Mouse (Mus musculus) liver, adult (tissue): Measurements from ENCODE around the gene Zbtb38.

Experiments used
- GATA4 ChIP-seq: IDR thresholded peaks from 2 replicates; pipeline ENCODE4 v1.6.1; 2014; ENCODE audit warnings: mild to moderate bottlenecking, low read length; ENCODE audit not compliant: insufficient replicate concordance

Gene Zbtb38

GRCm38 (mm10) chr9:96668628-96669027 is 84.0 kb downstream of the Zbtb38 start:
- TF ChIP-seq GATA4 = no peak

DNA sequence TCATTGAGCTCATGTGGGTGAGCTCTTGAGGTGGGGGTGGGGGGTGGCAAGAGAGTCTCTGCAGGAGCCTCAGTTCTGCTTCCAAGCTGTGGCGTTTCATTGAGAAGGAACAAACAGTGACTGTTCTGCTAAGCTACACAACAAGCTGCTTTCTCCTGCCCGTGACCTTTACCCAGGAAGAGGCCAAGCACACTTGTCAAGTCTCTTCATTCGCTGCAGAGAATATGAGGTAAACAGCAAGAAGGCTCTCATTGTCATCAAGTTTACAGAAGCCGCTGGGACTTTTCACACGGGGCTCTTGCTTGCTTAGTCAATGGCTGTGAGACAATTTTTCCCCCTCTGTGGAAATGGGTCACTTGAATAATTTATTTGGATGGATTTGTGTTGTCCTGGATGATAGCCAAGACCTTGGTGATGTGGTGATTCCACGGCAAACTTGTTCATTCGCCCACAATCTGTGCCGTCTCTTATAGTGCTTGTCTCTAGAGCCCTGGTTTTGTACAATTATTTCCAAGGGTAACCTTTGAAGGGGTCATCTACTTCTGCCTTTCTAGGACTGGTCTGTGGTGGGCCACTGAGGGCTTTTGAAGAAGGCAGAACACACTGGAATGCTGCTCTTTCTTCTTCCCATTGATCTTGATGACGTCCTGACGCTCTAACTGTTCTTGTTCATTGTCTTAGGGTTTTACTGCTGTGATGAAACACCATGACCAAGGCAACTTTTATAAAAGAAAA is 92.0 kb downstream of the Zbtb38 start:
- TF ChIP-seq GATA4 = no peak

DNA sequence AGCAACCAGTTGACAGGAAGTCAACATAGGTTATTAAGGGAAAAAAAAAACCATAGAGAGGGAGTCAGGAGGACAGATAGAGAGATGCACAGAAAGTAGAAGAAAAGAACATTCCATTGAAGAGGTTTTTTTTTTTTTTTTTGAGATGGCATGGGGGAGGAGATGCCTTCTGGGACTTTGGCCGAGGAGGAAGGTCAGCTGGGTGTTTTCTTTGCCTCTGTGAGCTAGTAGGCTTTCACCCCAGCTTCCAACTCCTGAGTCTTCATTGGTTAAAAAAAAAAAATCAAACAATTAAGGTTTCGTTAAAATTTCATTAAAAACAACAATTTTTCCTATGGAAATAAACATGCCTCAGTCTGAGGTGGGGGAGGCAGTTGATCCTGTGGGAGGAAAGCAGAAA is 92.8 kb downstream of the Zbtb38 start:
- TF ChIP-seq GATA4 = no peak

DNA sequence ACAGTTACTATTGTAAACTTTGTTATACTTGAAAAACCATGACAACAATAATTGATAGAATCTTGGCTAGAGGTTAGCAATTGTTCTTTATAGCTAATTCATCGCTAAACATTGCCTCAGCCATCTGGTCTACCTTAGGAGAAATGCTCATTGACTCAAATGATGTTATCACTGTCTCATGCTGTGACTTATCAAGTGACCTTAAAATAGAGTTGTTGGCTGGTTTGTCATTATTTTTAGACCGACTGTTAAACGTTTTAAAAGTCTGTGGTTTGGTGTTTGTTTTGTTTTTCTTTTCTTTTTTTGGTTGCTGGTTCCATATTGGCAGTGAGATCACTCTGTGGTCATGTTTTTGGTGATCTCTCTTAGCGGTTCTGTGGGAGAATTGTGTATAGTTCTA is 99.1 kb downstream of the Zbtb38 start:
- no peak for TF ChIP-seq GATA4

DNA sequence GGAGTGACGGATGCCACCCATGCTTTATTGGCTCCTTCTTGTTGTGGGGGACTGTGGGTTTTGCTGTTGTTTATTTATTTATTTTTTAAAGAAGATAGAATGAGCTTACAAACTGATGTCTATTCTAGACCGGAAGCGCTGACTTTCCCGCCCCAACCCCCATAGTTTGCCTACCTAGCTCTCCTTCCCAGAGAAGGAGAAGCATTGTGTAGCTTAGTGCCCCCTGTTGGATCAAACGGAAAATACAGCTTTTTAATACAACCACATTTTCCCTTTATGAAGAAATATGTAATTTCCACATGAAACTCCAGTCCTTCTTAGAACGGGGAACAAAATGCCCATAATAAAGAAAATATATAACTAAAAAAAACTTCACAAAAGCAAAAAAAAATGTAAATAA is 99.9 kb downstream of the Zbtb38 start:
- TF ChIP-seq GATA4 = no peak

DNA sequence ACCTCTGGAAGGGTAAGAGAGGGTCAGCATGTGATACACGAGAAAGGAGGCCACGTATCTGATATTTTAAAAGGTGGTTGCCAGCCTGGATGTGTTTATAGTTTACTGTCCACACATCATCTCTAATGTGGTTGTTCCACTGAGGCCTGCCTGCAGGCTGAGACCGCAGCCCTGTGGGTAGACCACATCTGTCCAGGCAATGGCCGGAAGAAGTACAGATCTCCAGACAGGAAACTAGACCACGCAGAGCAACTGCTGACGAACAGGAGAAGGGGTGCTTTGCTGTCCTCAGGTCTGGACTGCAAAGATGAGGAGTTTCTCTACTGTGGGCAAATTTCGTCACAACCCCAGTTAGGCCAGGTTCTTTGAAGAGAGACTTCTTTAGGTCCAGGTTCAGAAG is 101.8 kb downstream of the Zbtb38 start:
- TF ChIP-seq GATA4 = no peak

- no peak for TF ChIP-seq GATA4
These were observed 102.7 kb downstream of the Zbtb38 start for GRCm38 (mm10) chr9:96649924-96650323.

DNA sequence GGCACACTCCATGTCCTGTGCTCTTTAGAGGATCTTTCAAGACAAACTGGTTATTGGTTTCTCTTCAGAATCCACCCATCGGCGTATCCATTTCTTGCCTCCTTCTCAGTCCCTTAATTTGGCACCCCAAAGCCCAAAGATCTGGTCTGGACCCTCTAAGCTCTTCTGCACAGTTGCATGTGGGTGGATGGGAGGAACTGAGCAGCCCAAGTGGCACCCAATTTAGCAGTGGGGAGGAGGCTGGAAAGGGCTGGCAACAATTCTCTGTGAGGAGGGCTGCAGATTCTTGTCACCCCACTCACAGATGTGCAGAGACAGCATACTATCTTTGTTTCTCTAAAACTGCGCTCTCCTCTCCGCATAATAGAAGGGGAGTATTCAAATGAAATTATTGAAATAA is 103.3 kb downstream of the Zbtb38 start:
- TF ChIP-seq GATA4 = no peak

- no peak for TF ChIP-seq GATA4
These were observed 105.8 kb downstream of the Zbtb38 start for GRCm38 (mm10) chr9:96646668-96647295.

DNA sequence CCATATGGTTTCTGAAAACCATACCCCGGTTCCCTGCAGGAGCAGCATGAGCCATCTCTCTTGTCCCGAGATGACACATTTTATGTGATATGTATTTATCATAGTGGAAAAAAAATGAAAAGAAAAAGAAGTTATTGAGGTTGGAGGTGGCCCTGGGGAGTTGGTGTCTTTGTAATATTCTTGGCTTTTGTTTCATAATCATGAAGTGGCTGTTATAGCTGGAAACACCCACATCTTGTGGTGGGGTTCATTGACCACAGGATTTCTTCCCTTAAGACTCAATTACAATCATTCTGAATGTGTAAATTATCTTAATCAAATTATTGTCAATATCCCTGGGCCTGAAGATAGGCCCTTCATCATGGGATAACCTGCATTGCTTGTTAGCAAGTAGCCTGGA is 107.8 kb downstream of the Zbtb38 start:
- TF ChIP-seq GATA4 = no peak

DNA sequence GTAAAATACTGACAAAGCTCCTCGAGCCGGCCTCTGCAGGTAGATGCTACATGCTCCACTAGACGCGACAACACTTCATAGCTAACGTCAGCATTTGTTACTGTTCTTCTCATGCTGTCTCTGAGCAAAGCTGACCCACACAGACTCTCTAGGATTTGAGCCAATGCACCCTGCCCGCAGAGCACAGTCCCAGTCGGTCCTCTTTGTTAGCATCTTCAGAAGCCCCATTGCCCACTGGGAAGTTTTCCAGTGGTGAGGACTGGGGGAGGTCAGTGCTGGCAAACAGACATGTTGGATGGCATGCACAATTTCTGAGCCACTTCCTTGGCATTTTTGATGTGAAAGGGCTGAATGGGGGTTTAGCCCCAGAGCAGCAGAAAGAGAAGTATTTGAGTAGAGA is 113.2 kb downstream of the Zbtb38 start:
- TF ChIP-seq GATA4 = no peak

GRCm38 (mm10) chr9:96638508-96638907 is 114.1 kb downstream of the Zbtb38 start:
- TF ChIP-seq GATA4 = no peak

- TF ChIP-seq GATA4 = no peak
These were observed 115.5 kb downstream of the Zbtb38 start for GRCm38 (mm10) chr9:96637157-96637548.

DNA sequence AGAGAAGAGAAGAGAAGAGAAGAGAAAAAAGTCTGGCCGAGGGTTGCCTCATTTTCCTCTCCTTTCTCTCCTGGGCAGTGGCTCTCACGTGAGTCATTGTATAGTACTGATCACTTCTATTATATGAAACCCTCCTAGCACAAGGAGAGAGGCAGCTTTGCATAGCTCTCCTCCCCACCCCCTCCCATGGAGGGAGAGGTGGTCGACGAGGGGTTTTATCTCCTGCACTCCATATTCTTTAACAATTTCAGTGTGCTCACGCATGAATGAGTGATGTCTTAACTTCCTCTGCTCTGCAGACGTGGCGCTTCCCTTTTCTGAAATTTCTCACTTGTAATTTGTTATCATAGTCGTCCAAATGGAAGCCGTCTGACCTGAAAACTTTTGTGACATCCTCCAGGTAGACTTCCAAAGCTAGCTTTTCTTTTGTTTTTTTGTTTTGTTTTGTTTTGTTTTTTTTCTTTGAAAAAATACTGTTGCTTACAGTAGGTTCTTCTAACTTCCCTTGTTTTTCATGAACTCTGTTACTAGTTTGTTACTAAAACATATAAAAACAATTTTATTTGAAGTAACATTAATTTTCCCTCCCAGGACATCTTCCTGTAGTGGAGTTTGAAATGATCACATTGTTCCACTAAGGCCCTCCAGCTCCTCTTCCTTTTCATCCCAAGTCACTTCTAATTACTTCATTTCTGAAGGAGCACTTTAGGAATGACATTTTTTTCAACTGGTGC is 116.0 kb downstream of the Zbtb38 start:
- no peak for TF ChIP-seq GATA4

DNA sequence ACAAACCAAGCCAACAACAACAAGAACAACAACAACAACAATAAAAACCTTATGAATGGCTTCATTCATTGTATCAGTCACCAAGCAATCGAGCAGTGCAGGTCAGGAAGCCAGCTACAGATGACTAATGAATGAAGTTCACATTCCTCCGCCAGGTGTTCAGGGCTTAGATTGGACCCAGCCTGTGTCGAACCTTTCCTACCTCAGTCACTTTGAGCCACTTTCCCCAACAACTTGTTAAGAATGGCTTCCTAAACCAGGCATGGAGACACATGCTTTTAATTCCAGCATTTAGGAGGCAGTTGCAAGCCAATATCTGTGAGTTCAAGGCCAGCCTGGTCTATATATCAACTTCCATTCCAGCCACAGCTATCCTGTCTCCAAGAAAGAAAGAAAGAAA is 116.7 kb downstream of the Zbtb38 start:
- no peak for TF ChIP-seq GATA4

DNA sequence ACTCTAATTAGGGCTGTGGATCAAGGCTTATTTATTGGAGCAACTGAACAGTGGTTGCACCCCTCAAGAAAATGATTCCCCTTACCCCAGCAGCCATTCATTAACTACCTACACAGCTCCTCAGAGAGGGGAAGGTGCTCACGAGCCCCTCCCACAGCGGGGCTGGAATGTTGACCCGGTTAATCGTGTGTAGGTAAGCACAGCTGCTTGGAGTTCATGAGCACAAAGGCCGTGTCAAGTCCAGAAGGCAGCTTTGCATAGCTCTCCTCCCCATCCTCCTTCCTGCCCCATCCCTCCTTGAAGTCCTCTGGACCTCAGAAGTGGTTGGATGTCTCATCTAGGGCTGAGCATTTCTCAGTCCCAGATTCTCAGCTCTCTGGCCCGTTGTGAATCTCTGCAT is 117.5 kb downstream of the Zbtb38 start:
- TF ChIP-seq GATA4 = no peak
